Mouse (Mus musculus) bone marrow macrophage, adult 2 months (primary cell): ENCODE measurements around the gene Tmem176a.
A peak's percentile ranks its signal among the peaks of the same experiment; 100 is the strongest.

ENCODE experiments used
- CTCF ChIP-seq: IDR thresholded peaks from 2 replicates; pipeline ENCODE4 v1.5.1; 2012; ENCODE audit warnings: low read depth, mild to moderate bottlenecking, low read length, moderate library complexity
- POLR2A ChIP-seq: IDR thresholded peaks from 2 replicates; pipeline ENCODE4 v1.6.1; 2012; ENCODE audit warnings: mild to moderate bottlenecking, low read depth, low read length, borderline replicate concordance

DNA sequence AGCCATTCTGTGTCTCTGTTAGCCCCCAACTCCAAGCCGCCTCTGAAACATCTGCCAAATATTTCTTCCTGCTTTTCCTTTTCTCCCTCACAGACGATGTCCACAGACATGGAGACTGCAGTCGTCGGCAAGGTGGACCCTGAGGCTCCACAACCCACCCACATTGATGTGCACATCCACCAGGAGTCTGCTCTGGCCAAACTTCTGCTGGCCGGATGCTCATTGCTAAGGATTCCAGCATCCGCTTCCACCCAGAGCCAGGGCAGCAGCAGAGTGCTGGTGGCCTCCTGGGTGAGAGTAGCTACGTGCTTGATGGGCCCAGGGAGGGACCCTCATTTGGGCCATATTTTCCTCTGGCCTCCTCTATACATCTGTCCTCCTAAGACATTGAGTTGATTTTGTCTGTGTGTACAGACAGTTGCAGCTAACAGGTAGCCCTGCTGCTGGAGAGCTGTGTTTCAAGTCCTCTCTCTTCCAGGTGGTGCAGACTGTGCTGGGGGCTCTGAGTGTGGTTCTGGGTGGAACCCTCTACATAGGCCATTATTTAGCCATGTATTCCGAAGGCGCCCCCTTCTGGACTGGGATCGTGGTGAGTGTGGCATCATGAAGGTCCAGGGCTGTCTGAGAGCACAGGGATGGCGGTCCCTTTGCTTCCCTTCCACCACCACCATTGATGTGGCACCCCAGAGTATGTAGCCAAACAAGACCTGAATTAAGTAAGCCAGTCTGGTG lies 1.6 kb downstream of the Tmem176a start:
- TF ChIP-seq CTCF (peak; percentile 70), POLR2A (no peak)
